Mouse (Mus musculus) megakaryocyte progenitor cell, adult 5-6 weeks (primary cell): ENCODE results near the gene Il11ra1. TPM values are rescaled to one million over a fixed set of nuclear protein-coding genes. Genes with fewer than 3 reads are reported as not detected.
"Not testable (repeated sequence)": the region's sequence is repeated elsewhere in the genome, so short reads cannot be mapped to it uniquely, and the experiment has no call there.

Experiments
- ATAC-seq: replicated peaks from 2 replicates; pipeline ENCODE4 v1.8.0; 2016; ENCODE audit warnings: mild to moderate bottlenecking, moderate TSS enrichment, inconsistent platforms; ENCODE audit not compliant: poor library complexity
- total RNA-seq, 2 experiments: library from RNA; stranded (forward) in 1 of 2; stranded (reverse) in 1 of 2; fragments of 157-497, 149-512 nt in 1 of 2; fragments of 200-1000 nt in 1 of 2; gene quantifications; 2 replicates each; pipeline versions ENCODE4 v1.2.3 to v1.2.4; 2015 to 2017

Gene Il11ra1
- total RNA-seq (2015) (28.2 and 46.9 TPM in 2 replicates), total RNA-seq (2017) (132 and 149 TPM in 2 replicates)

DNA sequence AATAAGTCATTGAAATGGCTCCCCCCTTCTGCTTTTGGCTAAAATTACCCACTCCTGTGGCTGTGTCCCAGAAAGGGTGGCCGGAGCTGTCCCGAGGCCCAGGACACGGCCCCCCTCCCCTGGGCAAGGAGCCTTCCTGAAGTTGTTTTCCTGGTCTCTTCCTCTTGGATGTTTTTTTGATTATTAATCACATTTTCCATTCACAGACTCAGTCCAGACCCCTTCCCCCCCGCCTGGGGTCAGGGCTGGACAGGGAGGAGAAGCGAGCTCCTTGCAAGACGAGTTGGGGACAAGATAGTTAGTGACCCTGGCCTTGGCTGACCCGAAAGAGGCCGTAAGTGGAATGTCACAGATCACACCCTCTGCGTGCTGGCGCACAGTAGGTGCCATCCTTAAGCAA, at the start of gene Il11ra1:
Gene Il11ra1, plus strand, starts transcription at position 207 of the 400 bp plus-strand sequence.
- not testable (repeated sequence) for ATAC-seq

DNA sequence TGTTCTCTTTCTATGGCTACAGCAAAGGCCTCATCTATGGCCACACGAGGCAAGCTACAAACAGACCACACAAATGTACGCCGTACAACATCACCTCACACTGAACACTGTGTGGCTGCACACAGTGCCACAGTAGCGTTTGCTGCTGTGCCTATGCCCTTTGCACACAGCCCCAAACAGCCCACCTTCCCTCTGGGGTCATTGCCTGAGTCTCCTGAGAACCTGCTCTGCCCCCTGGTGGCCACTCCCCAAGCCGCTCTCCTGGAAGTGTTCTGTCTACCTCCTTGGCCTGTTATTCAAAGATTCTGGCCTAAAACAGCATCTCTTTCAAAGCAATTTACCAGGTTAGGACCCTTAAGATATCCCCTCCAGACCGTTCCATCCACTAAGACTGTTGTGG, 46.5 kb upstream of the Il11ra1 start:
- peak; percentile 87 for ATAC-seq

DNA sequence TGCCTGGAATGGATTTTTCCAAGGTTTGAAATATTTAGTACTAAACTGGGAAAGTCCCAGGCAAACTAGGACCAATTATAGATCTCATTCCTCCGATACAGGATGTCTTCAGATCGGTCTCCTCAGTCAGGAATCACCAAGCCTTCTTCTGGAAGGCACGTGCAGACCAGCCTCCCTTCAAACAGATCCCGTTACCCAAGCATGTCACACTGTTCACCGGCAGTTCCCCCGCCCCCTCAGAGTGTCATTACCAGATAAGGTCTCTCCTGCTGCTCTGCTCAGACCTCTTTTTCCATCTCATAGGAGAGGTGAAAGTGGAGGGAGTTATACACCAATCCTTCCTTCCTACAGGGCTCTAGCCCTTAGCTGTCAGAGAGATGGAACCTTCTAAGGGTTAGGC, 46.1 kb upstream of the Il11ra1 start:
- no peak for ATAC-seq

DNA sequence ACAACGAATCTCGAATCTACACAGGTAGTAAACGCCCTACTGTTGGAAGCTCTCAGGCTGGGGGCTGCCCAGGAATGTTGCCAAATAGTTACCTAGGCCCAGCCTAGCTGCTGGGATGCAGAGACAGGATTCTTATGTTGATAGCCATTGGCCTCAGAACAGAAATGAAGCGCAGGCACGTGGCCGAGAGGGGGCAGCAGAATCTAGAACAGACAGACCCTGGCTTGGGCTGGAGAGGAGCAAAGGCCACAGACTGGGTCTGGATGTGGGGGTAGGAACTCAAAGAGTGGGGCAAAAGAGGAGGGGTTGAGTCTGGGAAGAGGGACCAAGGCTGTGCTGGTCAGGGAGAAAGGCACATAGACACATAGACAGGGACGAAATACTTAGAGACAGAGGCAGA, 45.6 kb upstream of the Il11ra1 start:
- peak; percentile 37; the same call in 1 of the 2 replicates for ATAC-seq

DNA sequence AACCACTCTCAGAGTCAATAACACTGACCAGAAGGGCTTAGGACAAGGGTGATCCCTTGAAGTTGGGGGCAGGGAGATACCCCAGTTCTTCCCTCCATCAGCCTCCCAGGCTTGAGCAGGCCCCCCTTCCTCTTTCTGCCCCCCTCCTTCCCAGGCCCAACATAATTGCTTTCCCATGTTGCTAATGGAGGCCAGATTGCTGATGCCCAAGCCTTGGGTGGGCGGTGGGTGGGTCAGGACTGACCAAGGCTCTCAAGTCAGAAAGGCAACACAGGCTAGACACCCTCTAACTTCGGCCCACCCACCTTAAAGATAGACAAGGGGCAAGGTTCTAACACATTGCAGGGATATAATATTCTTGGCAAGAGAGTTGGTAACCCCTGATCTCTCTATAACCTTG, 44.3 kb upstream of the Il11ra1 start:
- no peak for ATAC-seq

DNA sequence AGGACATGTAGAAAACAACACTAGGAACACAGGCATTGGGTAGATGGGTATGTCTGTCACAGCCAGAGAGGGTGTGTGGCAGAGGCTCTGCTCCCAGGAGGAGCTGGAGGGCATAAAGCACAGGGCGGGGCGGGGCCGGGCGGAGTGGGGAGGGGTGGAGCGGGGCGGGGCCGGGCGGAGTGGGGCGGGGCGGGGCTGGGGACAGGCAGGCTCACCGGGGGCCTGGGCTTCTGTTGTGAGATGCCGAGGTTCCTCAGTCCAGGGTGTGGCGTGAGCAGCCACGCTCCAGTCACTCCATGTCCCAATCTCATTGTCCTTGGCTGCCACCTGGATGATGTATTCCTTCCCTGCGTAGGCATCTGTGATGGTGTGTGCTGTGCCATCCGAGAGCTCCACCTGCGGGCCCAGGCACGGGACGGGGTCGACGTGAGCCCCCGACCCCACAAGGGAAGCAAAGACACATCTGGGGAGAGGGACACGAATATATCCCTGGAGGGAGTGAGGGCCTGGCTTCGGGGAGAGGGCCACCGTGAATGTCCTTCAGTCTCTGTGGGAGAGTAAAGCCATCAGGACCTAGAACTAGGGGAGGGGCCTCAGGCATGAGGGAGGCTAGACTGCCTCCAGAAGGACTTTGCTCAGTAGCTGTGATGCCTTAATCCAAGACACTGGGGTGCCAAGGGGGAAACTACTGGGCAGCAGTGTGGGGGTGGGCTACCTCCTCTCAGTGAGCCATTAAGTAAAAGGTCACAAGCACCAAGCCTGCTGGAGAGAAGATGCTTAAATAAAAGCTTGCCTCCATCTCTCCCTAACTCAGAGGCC, 41.0 kb upstream of the Il11ra1 start:
- ATAC-seq, result peak; percentile 20; the same call in 1 of the 2 replicates

DNA sequence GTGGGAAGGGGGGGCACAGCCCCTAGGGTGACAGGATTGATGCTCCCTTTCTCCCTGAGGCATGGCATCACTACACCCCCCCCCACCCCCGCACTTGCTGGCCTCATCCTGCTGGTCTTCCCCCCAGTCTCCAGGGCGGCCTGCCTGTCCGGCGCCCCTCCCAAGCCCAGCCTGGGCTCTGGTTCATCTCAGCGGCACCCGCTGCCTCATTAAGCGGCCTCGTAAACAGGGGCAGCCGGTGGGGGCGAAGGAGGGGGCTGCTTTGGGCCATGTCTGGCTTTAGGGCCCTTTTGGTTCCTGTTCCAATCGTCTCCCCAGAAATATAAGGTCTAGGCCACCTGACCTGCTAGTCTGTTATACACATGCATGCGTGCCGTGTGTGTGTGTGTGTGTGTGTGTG, 40.2 kb upstream of the Il11ra1 start:
- no peak for ATAC-seq

DNA sequence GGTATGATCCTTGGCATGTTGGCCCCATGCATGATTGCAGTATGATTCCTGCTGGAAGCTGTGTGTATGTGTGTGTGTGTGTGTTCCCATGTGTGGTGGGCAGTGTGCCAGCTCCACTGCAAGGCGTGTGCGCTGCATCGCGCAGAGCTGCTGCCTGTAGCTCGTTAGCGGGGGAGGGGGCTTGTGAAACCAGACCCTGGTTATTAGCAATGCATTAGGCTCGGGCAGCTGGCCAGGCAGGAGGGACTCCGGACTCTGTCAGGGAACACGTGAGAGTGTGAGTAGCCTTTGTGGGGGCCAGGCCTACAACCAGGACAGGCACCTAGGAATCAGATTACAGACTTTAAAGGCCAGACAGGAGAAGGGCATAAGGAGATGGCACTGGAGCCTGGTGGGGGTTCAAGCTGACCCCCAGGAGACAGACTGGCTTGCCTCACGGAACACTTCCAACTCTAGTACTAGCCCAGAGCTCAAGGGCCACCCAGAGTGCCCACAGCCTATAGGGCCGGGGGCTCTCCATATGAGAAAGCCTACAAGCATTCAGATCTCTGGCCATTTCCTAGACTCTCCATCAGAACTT, 38.8 kb upstream of the Il11ra1 start:
- ATAC-seq, result no peak

DNA sequence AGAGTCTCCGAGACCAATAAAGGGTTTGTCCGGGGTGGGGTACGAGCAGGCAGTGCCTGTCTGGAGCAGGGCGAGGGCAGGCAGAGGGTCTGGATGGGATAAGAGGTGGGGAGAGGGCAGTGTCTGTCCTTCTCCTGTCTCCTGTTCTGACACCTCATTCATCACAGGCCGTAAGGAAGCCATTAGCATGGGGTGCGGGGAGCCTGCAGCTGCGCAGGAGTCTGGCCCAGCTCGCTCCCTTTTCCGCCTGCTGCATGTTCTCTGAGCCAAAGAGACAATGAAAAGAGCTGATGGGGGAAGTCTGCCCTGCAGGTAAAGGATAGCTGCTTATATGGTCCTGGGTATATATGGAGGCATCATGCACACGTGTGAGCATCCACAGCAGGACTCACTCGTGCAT, 37.1 kb upstream of the Il11ra1 start:
- ATAC-seq, result no peak

DNA sequence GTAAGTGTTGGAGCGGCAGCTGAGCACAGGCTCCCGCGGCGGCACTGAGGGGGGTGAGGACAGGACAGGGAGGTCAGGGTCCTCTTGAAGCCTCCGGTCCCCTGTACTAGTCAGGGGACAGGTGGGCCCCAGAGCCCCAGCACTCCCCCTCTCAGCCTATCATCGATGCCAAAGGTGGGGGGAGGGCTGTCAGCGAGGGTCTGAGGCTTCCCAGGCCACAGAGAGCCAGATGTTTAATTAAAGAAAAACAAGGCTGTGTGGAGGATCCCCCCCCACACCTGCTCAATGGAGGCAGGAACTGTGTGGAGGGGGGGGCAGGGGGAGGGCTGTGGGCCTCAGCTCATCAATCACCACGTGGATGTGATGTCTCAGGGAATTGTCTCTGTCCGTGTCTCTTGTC, 36.2 kb upstream of the Il11ra1 start:
- no peak for ATAC-seq

DNA sequence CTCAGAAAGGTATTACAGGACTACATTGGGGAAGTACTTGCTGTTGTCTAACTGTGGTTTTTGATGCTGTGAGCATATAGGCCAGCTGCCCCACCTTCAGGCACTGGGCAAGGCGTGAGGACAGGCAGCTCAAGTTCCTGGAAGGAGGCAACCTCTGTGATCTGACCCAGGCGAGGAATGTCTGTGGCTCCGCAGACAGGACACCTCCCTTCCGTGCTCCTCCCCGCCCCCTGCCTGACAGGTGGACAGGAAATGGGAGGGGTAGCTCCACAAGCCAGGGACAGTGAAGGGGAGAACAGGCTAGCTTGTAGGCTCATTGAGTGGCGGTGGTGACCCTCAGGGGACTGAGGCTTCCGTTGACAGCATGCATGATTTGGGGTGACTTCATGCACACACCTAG, 35.3 kb upstream of the Il11ra1 start:
- no peak for ATAC-seq

DNA sequence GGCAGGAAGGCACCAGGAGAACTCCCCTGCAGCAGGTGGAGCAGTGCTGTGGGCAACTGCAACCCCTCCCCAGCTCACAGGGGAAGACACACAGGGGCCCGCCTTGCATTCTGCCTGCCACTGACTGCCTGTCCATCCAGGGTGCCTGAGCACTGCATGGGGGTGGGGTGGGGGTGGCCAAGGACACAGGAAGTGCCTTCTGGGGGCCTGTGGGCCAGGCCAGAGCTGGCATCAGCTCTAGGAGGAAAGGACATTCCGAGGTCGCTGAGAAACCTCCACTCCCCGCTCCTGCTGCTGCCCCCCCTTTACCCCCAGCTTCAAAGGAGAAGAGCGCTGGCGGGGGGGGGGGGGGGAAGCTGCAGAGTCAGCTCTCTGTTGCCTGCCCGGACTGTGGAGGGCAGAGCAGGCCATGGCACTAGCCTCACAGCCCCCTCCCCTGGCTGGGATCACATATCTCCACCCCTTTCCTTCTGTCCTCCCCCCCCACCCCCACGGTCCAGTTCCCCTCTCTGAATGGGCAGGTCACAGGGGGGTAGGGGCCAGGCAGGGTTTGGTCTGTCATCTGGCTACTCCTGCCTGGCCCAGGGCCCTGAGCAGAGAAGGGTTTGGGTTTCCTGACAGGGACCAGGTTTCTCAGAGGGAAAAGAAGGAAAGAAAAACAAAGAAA, 34.6 kb upstream of the Il11ra1 start:
- ATAC-seq, result no peak

DNA sequence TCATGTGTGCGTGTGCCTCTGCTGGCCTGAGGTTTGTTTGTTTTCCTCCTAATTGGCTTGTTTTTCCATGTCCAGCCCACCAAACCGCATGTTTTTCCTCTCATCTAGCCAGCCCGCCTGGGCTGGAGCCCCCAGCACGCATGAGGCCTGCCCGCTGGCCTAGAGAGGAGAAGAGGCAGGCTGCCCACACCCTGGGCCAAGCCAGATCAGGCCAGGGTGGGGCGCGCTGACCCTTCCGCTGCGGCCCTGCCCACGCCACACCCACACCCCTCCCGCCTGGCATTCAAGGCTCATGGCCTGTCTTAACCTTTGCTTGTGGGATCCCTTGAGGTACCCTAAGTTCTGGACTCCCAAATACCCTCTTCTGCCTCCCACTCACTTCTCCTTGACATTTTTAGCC, 33.1 kb upstream of the Il11ra1 start:
- ATAC-seq, result no peak

DNA sequence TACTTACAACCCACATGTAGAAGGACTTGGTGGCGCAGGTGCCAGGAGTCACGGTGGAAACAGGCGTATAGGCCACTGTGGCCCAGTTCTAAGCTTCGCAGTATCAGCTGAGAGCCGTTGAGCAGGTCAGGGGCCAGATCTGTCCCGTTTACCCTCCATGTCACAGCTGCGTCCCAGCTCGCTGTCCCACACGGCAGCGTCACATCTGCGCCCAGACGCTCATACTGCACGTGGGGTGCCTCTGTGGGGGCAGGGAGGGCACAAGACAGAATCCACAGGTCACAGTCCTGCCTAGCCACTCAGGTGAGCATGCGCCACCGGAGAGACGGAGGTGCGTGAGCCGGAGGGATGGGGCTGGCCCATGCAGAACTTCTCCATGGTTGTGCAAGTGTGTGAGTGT, 29.0 kb upstream of the Il11ra1 start:
- no peak for ATAC-seq

DNA sequence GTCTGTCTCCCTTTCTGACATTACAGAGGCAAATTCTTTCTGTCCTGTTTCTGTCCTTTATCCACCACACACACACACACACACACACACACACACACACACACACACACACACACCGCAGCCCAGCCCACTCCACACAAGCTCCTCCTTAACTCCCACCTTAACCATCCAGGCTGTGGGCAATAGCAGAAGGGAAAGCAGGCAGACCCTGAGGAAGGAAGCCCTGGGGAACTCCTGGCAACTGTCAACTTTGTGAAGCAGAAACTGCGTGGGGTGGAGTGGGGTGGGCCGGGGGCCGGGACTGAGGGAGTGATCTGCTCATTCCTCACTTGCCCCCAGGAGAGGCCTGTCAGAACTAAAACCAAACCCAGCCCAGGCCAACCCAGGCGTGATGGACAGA, 28.3 kb upstream of the Il11ra1 start:
- ATAC-seq, result no peak

DNA sequence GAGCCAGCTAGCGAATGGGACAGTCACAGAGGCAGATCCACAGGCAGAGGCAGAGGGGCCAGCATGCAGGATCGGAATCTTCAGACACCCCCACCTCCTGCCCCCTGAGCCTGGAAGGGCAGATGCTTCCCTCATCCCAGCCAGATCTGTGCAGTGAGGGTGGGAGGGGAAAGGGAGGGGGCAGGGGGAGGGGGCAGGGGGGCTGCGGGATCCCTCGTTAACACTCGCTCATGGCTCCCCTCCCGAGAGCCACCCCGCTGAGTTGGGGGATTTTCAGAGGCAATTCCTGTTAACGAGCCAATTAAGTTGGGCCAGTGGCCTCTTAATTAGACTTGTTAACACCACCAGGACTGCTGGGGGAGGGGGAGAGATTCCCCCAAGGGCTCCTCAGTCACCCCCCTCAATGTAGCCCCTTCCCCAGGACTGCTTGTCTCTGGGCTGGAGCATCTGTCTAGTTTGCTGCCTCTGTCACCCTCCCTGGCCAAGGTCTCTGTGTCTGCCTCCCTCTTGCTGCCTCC, 27.8 kb upstream of the Il11ra1 start:
- ATAC-seq, result no peak

DNA sequence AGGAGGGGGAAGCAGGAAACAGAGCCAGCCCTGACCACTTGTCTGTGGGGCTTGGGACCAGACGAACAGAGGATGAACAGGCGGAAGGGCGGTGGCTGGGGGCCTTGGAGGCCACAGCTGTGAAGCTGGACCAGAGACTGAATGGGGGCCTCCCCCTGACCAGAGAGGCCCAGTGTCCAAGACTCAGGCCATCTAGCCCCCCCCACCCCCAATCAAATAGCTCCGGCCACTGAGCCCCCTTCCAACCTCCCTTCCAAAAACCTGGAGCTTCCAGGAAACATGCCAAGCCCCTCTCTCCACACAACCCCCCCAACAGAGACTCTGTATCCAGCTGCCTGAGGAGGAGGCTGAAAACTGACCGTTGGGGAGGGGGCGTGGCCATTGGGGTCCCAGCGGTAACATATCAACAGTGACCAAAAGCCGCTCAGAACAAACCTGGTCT, 27.2 kb upstream of the Il11ra1 start:
- ATAC-seq, result no peak

DNA sequence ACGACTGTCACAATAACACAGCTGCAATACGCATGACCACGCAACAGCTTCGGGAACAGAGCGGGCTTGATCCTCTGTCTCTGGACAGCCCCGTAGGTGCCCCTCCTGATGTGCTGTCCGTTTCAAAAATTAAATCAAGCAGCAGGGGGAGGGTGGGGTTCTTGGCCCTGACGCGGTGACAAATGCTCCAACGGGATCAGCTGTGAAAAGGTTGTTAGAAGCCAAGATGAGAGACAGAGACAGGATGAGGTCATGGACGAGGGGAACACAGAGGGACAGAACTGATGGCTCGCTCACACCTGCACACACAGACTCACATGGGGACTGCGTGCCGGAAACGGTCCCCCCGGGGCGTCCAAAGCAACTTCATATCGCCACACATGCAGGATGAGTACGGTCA, 26.6 kb upstream of the Il11ra1 start:
- ATAC-seq, result no peak

DNA sequence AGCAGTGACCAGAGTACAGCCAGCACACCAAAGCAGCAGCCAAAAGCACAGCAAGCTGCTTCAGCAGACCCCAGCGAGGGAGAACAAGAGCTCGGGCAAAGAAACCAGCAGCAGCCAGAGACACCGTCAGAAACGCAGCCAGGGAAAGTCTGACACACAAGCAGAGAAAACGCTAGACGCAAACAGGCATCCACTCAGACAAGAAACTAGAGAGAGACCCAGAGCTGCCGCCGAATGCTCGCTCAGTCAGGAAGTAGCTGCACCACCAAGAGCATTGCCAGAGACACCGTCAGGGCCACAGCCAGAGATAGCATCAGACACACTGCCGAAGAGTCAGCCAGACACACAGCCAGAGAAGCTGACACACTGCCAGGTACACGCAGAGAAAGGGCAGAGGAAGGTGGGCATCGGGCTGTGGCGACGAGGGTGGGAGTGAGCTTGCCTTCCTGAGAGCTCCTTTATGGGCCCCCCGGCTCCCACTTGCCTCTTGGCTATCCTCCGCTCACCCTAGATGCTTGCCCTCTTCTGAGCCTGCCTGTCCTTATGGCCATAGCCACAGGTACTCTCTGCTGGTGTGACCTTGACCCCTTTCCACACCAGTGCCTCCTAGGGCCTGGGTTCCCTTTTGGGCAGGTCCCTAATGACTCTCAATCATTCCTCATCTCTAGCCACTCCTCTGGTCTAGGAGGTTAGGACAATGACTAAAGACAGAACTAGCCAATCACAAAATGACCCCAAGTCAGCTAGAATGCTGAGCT, 23.4 kb upstream of the Il11ra1 start:
- peak; percentile 24; the same call in 1 of the 2 replicates for ATAC-seq

DNA sequence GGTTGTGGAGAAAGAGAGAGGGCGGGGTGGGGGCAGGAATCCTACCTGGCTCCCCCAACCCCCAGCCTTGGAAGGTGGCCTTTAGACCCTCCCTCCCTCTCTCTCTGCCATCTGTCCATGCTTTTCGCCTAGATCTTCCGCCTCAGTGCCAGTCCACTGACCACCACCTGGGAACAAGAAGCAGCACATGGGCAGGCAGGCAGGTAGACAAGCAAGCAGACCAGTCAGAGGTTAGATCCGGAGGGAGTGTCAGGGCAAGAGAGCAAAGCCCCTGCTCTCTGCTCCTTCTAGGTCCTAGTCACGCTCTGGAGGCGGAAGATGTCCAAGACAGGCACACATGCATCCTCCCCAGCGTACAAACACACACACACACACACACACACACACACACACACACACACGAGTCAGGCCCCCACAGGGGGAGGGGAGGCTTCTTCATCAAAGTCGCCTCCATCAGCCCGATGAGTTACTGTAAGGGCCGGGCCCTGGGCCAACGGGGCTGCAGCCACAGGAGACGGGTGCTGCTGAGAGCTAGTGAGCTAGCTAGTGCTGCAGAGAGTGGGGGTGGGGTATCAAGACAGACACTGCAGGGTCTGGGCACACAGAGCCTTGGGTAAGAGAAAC, 22.7 kb upstream of the Il11ra1 start:
- no peak for ATAC-seq

DNA sequence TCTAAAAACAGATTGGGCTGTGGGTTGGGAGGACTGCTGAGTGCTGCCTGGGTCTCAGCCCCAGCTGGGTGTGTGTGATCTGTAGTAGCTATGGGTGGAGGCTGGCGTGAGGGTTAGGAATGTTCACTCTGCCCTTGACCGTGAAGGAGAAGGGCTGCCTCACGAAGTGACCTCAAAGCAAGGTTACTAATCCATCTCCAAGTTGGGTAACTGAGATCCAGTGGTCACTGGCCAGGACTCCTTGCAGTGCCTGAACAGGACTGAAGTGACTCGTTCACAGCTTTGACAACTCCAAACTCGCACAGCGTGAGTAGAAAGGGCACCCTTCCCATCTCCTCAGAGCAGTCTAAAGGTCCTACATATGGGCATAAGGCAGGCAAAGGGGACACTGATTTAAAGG, 20.9 kb upstream of the Il11ra1 start:
- no peak for ATAC-seq
